Mouse (Mus musculus) CH12.LX (cell line): ENCODE results near the gene Klf9. TPM values are rescaled to one million over a fixed set of nuclear protein-coding genes. Genes with fewer than 3 reads are reported as not detected.

Experiments
- DNase-seq: peaks from one replicate; pipeline ENCODE4 v3.0.0-alpha.2; 2013; ENCODE audit errors: extremely low read depth
- H3K27ac ChIP-seq: 2 replicates; pipeline ENCODE4 v1.5.1; 2012; ENCODE audit warnings: low read depth, mild to moderate bottlenecking, control low read depth, moderate library complexity; ENCODE audit not compliant: insufficient read depth
- H3K27me3 ChIP-seq: replicated peaks from 2 replicates; pipeline ENCODE3; 2012; ENCODE audit warnings: inconsistent platforms
- H3K36me3 ChIP-seq, 2 experiments: replicated peaks in 1 of 2; 2 replicates each; pipeline versions ENCODE3 to v1.6.1; 2012; ENCODE audit warnings: inconsistent platforms in 1 of 2, low read length in 1 of 2, mild to moderate bottlenecking in 1 of 2, mixed read lengths in 1 of 2, moderate library complexity in 1 of 2; ENCODE audit not compliant: control insufficient read depth in 1 of 2, insufficient read depth in 1 of 2
- H3K4me1 ChIP-seq, 2 experiments: 2 replicates each; pipeline ENCODE4 v1.6.1; 2012; ENCODE audit warnings: inconsistent platforms in 1 of 2, moderate library complexity in 1 of 2; ENCODE audit not compliant: insufficient read depth in 2 of 2, control insufficient read depth in 1 of 2
- H3K4me2 ChIP-seq: 2 replicates; pipeline ENCODE4 v1.6.1; 2012; ENCODE audit warnings: low read depth, mild to moderate bottlenecking, control low read depth; ENCODE audit not compliant: poor library complexity, insufficient read depth, severe bottlenecking
- H3K4me3 ChIP-seq, 3 experiments: fragments of 150-350 bp in 1 of 3; sonication (generic) in 1 of 3; replicated peaks in 1 of 3; 2 replicates each; pipeline versions ENCODE3 to v1.5.1; 2011 to 2012; ENCODE audit warnings: low read depth in 2 of 3, low read length in 2 of 3, mild to moderate bottlenecking in 2 of 3, moderate library complexity in 2 of 3, control low read depth in 1 of 3, improper control_type of control experiment in 1 of 3, inconsistent platforms in 1 of 3, mixed read lengths in 1 of 3; ENCODE audit not compliant: poor library complexity in 1 of 3
- H3K79me2 ChIP-seq: replicated peaks from 2 replicates; pipeline ENCODE4 v1.6.1; 2012; ENCODE audit warnings: mild to moderate bottlenecking, moderate library complexity; ENCODE audit not compliant: control insufficient read depth, poor library complexity, insufficient read depth, severe bottlenecking; ENCODE audit errors: extremely low read depth
- H3K9ac ChIP-seq: 2 replicates; pipeline ENCODE4 v1.6.1; 2012; ENCODE audit warnings: low read depth, mild to moderate bottlenecking, control low read depth, moderate library complexity; ENCODE audit not compliant: insufficient read depth
- H3K9me3 ChIP-seq: replicated peaks from 2 replicates; pipeline ENCODE3; 2012; ENCODE audit warnings: low read length, inconsistent platforms, mixed read lengths
- BHLHE40 ChIP-seq: IDR thresholded peaks from 2 replicates; pipeline ENCODE4 v1.6.1; 2011; ENCODE audit warnings: mild to moderate bottlenecking, low read depth, low read length, improper control_type of control experiment
- CHD1 ChIP-seq: IDR thresholded peaks from 2 replicates; pipeline ENCODE4 v1.6.1; 2012; ENCODE audit warnings: low read depth, low read length, improper control_type of control experiment, inconsistent platforms
- CTCF ChIP-seq, 2 experiments: IDR thresholded peaks in 1 of 2; conservative IDR thresholded peaks in 1 of 2; 2 replicates each; pipeline ENCODE4 v1.5.1; 2011 to 2012; ENCODE audit warnings: low read depth in 2 of 2, low read length in 2 of 2, improper control_type of control experiment in 1 of 2, inconsistent platforms in 1 of 2, mild to moderate bottlenecking in 1 of 2, moderate library complexity in 1 of 2
- ELF1 ChIP-seq: IDR thresholded peaks from 2 replicates; pipeline ENCODE4 v1.6.1; 2014; ENCODE audit warnings: low read depth, mild to moderate bottlenecking, inconsistent platforms, low read length, improper control_type of control experiment
- ETS1 ChIP-seq: conservative IDR thresholded peaks from 2 replicates; pipeline ENCODE4 v1.6.1; 2012; ENCODE audit warnings: low read depth, mild to moderate bottlenecking, inconsistent platforms, low read length, improper control_type of control experiment, moderate library complexity
- GABPA ChIP-seq: IDR thresholded peaks from 2 replicates; pipeline ENCODE4 v1.6.1; 2012; ENCODE audit warnings: low read depth, low read length, improper control_type of control experiment, inconsistent platforms; ENCODE audit not compliant: insufficient replicate concordance
- HCFC1 ChIP-seq: IDR thresholded peaks from 2 replicates; pipeline ENCODE4 v1.6.1; 2012; ENCODE audit warnings: low read depth, mild to moderate bottlenecking, inconsistent platforms, low read length, improper control_type of control experiment
- IRF4 ChIP-seq: IDR thresholded peaks from 2 replicates; pipeline ENCODE4 v1.6.1; 2014; ENCODE audit warnings: low read depth, mild to moderate bottlenecking, inconsistent platforms, low read length, improper control_type of control experiment
- JUND ChIP-seq: conservative IDR thresholded peaks from 2 replicates; pipeline ENCODE4 v1.6.1; 2011; ENCODE audit warnings: low read depth, low read length, improper control_type of control experiment
- KAT2A ChIP-seq: IDR thresholded peaks from 2 replicates; pipeline ENCODE4 v1.6.1; 2012; ENCODE audit warnings: low read length, improper control_type of control experiment, inconsistent platforms; ENCODE audit not compliant: insufficient replicate concordance
- MAX ChIP-seq: IDR thresholded peaks from 2 replicates; pipeline ENCODE4 v1.6.1; 2011; ENCODE audit warnings: low read length, improper control_type of control experiment
- MAZ ChIP-seq: IDR thresholded peaks from 2 replicates; pipeline ENCODE4 v1.6.1; 2012; ENCODE audit warnings: low read depth, mild to moderate bottlenecking, inconsistent platforms, low read length, improper control_type of control experiment, moderate library complexity
- MEF2A ChIP-seq: IDR thresholded peaks from 2 replicates; pipeline ENCODE4 v1.6.1; 2014; ENCODE audit warnings: low read depth, mild to moderate bottlenecking, inconsistent platforms, low read length, improper control_type of control experiment, borderline replicate concordance
- MXI1 ChIP-seq: IDR thresholded peaks from 2 replicates; pipeline ENCODE4 v1.6.1; 2011; ENCODE audit warnings: mild to moderate bottlenecking, low read depth, low read length, improper control_type of control experiment
- MYC ChIP-seq: IDR thresholded peaks from 2 replicates; pipeline ENCODE4 v1.6.1; 2011; ENCODE audit warnings: low read depth, mild to moderate bottlenecking, improper control_type of control experiment, low read length
- RAD21 ChIP-seq: IDR thresholded peaks from 2 replicates; pipeline ENCODE4 v1.6.1; 2011; ENCODE audit warnings: low read depth, mild to moderate bottlenecking, low read length, improper control_type of control experiment, moderate library complexity
- RCOR1 ChIP-seq: conservative IDR thresholded peaks from 2 replicates; pipeline ENCODE4 v1.6.1; 2012; ENCODE audit warnings: low read depth, mild to moderate bottlenecking, inconsistent platforms, low read length, improper control_type of control experiment
- SIN3A ChIP-seq: IDR thresholded peaks from 2 replicates; pipeline ENCODE4 v1.6.1; 2012; ENCODE audit warnings: low read length, improper control_type of control experiment, inconsistent platforms
- TBP ChIP-seq: conservative IDR thresholded peaks from 2 replicates; pipeline ENCODE4 v1.6.1; 2011; ENCODE audit warnings: low read depth, low read length, improper control_type of control experiment
- USF1 ChIP-seq: IDR thresholded peaks from 2 replicates; pipeline ENCODE4 v1.6.1; 2014; ENCODE audit warnings: low read depth, mild to moderate bottlenecking, inconsistent platforms, low read length, improper control_type of control experiment
- dilution Hi-C: fragments of 300-500 bp; cut with MboI; formaldehyde crosslinking; loops from 2 replicates; pipeline ENCODE4 v1.14.3; 2020; ENCODE audit warnings: low sequenced_read_pairs; ENCODE audit not compliant: extremely low pct_unique_long_range_greater_than_20kb, extremely low pct_ligation_motif_present
- in situ Hi-C: fragments of 300-500 bp; cut with MboI; formaldehyde crosslinking; loops from 3 replicates; pipeline ENCODE4 v1.14.3; 2019; ENCODE audit warnings: low sequenced_read_pairs, low pct_ligation_motif_present, low pct_unique_long_range_greater_than_20kb, mixed read lengths
- polyA plus RNA-seq: library from polyadenylated mRNA; unstranded; fragments of >175 nt; gene quantifications from 2 replicates; pipeline ENCODE4 v1.2.1, GENCODE M21; 2012; ENCODE audit warnings: low read depth; ENCODE audit not compliant: insufficient read length
- total RNA-seq, 2 experiments: library from RNA; depleted of rRNA; stranded (reverse); fragments of 300-350 nt in 1 of 2; fragments of >200 nt in 1 of 2; gene quantifications; 2 replicates each; pipeline ENCODE4 v1.2.3; 2012 to 2014

The Klf9 gene
- total and polyA plus RNA-seq, 3 experiments = not detected

DNA sequence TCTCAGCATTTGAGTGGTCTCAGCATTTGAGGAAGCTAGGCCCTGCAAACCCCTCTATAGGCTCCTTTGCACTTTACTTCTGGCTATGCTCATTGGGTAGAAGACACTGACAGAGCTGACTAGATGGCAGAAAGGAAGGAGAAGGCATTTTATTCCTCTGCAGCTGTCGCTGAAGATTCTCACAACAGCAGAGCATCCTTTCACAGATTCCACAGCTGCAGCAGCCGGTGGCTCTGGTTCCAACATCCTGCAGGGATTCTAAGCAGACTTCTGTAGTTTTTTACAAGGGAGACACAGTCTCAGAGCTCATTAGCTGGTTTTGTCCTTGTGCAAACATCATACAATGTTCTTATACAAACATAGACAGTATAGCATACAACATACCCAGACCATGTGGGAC is 33.7 kb upstream of the Klf9 start:
- Histone ChIP-seq H3K4me2 (no peak overlapping the region), H3K4me3 (no peak overlapping the region), H3K36me3 (no peaks in the 10 kb centered on the region), H3K4me1 (no peaks in the 10 kb centered on the region), H3K27me3 (no peaks in the 10 kb centered on the region), H3K79me2 (no peaks in the 10 kb centered on the region), H3K9me3 (no peaks in the 10 kb centered on the region), H3K27ac (no peak overlapping the region), H3K9ac (no peak overlapping the region)
- dilution Hi-C loops = no loop called here
- in situ Hi-C loops = no loop called here
- no peak for TF ChIP-seq MYC
- TF ChIP-seq IRF4 = no peak
- no peak for DNase-seq

DNA sequence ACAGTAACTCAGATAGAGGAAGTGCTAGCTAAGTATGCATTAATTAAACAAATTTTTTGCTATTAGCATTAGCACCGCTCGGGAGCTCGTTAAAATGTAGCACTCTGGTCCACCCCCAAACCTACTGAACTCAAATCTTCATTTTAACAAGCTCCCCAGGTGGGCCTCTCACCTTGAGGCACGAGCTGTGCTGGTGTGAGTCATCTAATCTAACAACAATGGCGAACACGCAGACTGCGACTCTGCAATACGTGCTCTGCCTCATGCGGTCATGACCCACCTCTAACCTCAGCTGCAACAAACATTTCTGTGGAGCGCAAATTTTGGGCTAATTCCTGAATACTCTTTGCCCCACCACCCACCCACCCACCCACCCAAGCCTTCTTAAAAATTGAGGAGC is 19.2 kb upstream of the Klf9 start:
- no peak for TF ChIP-seq MAX
- no peak for TF ChIP-seq CTCF (conservative IDR thresholded peaks at IDR 0.05 in 1 of 2, IDR thresholded peaks at IDR 0.05 in 1 of 2; ENCODE audit: low read depth in 2 of 2, low read length in 2 of 2)
- TF ChIP-seq SIN3A = no peak
- TF ChIP-seq USF1 = no peak
- TF ChIP-seq RAD21 = no peak
- TF ChIP-seq KAT2A = no peak
- TF ChIP-seq CHD1 = no peak
- no peak for TF ChIP-seq MEF2A
- TF ChIP-seq HCFC1 = no peak
- no peak for TF ChIP-seq JUND
- TF ChIP-seq BHLHE40 = no peak
- TF ChIP-seq GABPA = no peak
- no peak for TF ChIP-seq TBP
- TF ChIP-seq RCOR1 = no peak
- no peak for TF ChIP-seq MYC
- no peak for TF ChIP-seq MXI1
- no peak for TF ChIP-seq MAZ
- no peak for TF ChIP-seq ELF1
- TF ChIP-seq ETS1 = no peak
- TF ChIP-seq, all 38 proteins: peak for 0

More for the DNA sequence above, 19.2 kb upstream of the Klf9 start:
- DNase-seq = no peak
- no peaks in the 10 kb centered on the region for H3K36me3 ChIP-seq
- no peaks in the 10 kb centered on the region for H3K4me1 ChIP-seq
- no peak overlapping the region for H3K4me3 ChIP-seq
- no peak overlapping the region for H3K9ac ChIP-seq
- dilution Hi-C loops = no loop called here
- in situ Hi-C loops = no loop called here
- H3K27ac ChIP-seq = no peak overlapping the region
- H3K79me2 ChIP-seq = no peaks in the 10 kb centered on the region
- H3K9me3 ChIP-seq = no peaks in the 10 kb centered on the region
- no peaks in the 10 kb centered on the region for H3K27me3 ChIP-seq
- H3K4me2 ChIP-seq = no peak overlapping the region
